Mouse (Mus musculus): Measurements from ENCODE around the gene Pla2g4e.
A peak's percentile ranks its signal among the peaks of the same experiment; 100 is the strongest.

Gene Pla2g4e

GRCm38 (mm10) chr2:120154361-120154894, 90.7 kb downstream of the Pla2g4e start, which contains the start of gene Ehd4:
TSS of gene Ehd4 (minus strand) at chr2:120154606.
- peak; percentile 99 for DNase-seq (ENCODE audit: low read depth)

GRCm38 (mm10) chr2:120153586-120154360, 91.4 kb downstream of the Pla2g4e start:
- DNase-seq (ENCODE audit: low read depth): peak; percentile 68

GRCm38 (mm10) chr2:120150571-120150970, 94.6 kb downstream of the Pla2g4e start:
- DNase-seq (ENCODE audit: low read depth): no peak

GRCm38 (mm10) chr2:120149634-120150033, 95.5 kb downstream of the Pla2g4e start:
- DNase-seq (ENCODE audit: low read depth): no peak

- no peak for DNase-seq (ENCODE audit: low read depth)
These were observed 97.1 kb downstream of the Pla2g4e start for GRCm38 (mm10) chr2:120147999-120148398.

- DNase-seq (ENCODE audit: low read depth): no peak
These were observed 97.8 kb downstream of the Pla2g4e start for GRCm38 (mm10) chr2:120147364-120147763.

GRCm38 (mm10) chr2:120146543-120146942, 98.6 kb downstream of the Pla2g4e start:
- DNase-seq (ENCODE audit: low read depth): no peak

GRCm38 (mm10) chr2:120144390-120144789, 100.7 kb downstream of the Pla2g4e start:
- DNase-seq (ENCODE audit: low read depth): no peak

GRCm38 (mm10) chr2:120142336-120142735, 102.8 kb downstream of the Pla2g4e start:
- DNase-seq (ENCODE audit: low read depth): no peak

- no peak for DNase-seq (ENCODE audit: low read depth)
These were observed 103.5 kb downstream of the Pla2g4e start for GRCm38 (mm10) chr2:120141671-120142070.

- DNase-seq (ENCODE audit: low read depth): no peak
These were observed 104.8 kb downstream of the Pla2g4e start for GRCm38 (mm10) chr2:120140326-120140725.

- DNase-seq (ENCODE audit: low read depth): no peak
These were observed 106.0 kb downstream of the Pla2g4e start for GRCm38 (mm10) chr2:120139091-120139490.

- DNase-seq (ENCODE audit: low read depth): no peak
These were observed 107.9 kb downstream of the Pla2g4e start for GRCm38 (mm10) chr2:120137281-120137680.

- DNase-seq (ENCODE audit: low read depth): no peak
These were observed 110.6 kb downstream of the Pla2g4e start for GRCm38 (mm10) chr2:120134453-120135075.

GRCm38 (mm10) chr2:120131881-120132280, 113.3 kb downstream of the Pla2g4e start:
- DNase-seq (ENCODE audit: low read depth): no peak

- no peak for DNase-seq (ENCODE audit: low read depth)
These were observed 115.8 kb downstream of the Pla2g4e start for GRCm38 (mm10) chr2:120129252-120129908.

GRCm38 (mm10) chr2:120128611-120129051, 116.5 kb downstream of the Pla2g4e start:
- DNase-seq (ENCODE audit: low read depth): no peak

- no peak for DNase-seq (ENCODE audit: low read depth)
These were observed 117.1 kb downstream of the Pla2g4e start for GRCm38 (mm10) chr2:120128011-120128410.

GRCm38 (mm10) chr2:120126901-120127300, 118.2 kb downstream of the Pla2g4e start:
- no peak for DNase-seq (ENCODE audit: low read depth)

- no peak for DNase-seq (ENCODE audit: low read depth)
These were observed 118.7 kb downstream of the Pla2g4e start for GRCm38 (mm10) chr2:120126408-120126807.

GRCm38 (mm10) chr2:120125461-120125860, 119.7 kb downstream of the Pla2g4e start:
- DNase-seq (ENCODE audit: low read depth): no peak

GRCm38 (mm10) chr2:120124946-120125345, 120.2 kb downstream of the Pla2g4e start:
- no peak for DNase-seq (ENCODE audit: low read depth)

GRCm38 (mm10) chr2:120124096-120124495, 121.0 kb downstream of the Pla2g4e start:
- no peak for DNase-seq (ENCODE audit: low read depth)
